Mouse (Mus musculus) neural tube, embryonic 11.5 days (tissue): Measurements from ENCODE around the gene Lyst. TPM values are rescaled to one million over a fixed set of nuclear protein-coding genes. Genes with fewer than 3 reads are reported as not detected.
"Not testable (repeated sequence)": the region's sequence is repeated elsewhere in the genome, so short reads cannot be mapped to it uniquely, and the experiment has no call there.

Experiments used
- ATAC-seq: fragments of 200-750 bp; cut with Nextera tagmentation; 2 replicates; pipeline ENCODE4 v1.8.0; 2017; ENCODE audit warnings: moderate number of reproducible peaks, mild to moderate bottlenecking, moderate TSS enrichment, moderate library complexity; ENCODE audit not compliant: insufficient read depth, low FRiP score, low TSS enrichment
- DNase-seq: peaks from one replicate; pipeline ENCODE4 v3.0.0-alpha.2; 2015; ENCODE audit warnings: low spot score
- H3K27ac ChIP-seq: fragments of 300-500 bp; sonication (generic); 2 replicates; pipeline ENCODE4 v1.5.1; 2014; ENCODE audit warnings: low read depth, mild to moderate bottlenecking, low read length
- H3K27me3 ChIP-seq: fragments of 300-500 bp; sonication (generic); 2 replicates; pipeline ENCODE4 v1.6.1; 2014; ENCODE audit warnings: mild to moderate bottlenecking, low read length, mixed read lengths; ENCODE audit not compliant: control insufficient read depth, insufficient read depth
- H3K36me3 ChIP-seq: fragments of 300-500 bp; sonication (generic); 2 replicates; pipeline ENCODE4 v1.6.1; 2014; ENCODE audit warnings: mild to moderate bottlenecking, low read length, moderate library complexity, mixed read lengths; ENCODE audit not compliant: control insufficient read depth, insufficient read depth
- H3K4me1 ChIP-seq: fragments of 300-500 bp; sonication (generic); 2 replicates; pipeline ENCODE4 v1.6.1; 2014; ENCODE audit warnings: low read length, mixed read lengths; ENCODE audit not compliant: control insufficient read depth, insufficient read depth
- H3K4me2 ChIP-seq: fragments of 300-500 bp; sonication (generic); 2 replicates; pipeline ENCODE4 v1.6.1; 2014; ENCODE audit warnings: low read depth, mild to moderate bottlenecking, moderate library complexity
- H3K4me3 ChIP-seq: fragments of 300-500 bp; sonication (generic); 2 replicates; pipeline ENCODE4 v1.5.1; 2014; ENCODE audit warnings: low read depth, low read length
- H3K9ac ChIP-seq: fragments of 300-500 bp; sonication (generic); 2 replicates; pipeline ENCODE4 v1.6.1; 2014; ENCODE audit warnings: mild to moderate bottlenecking, low read length
- H3K9me3 ChIP-seq: fragments of 300-500 bp; sonication (generic); 2 replicates; pipeline ENCODE4 v1.6.1; 2016; ENCODE audit warnings: low read length; ENCODE audit not compliant: control insufficient read depth
- WGBS: fragments of 180-500 bp; shearing (Covaris S2); extraction: QIAGEN DNeasy Blood & Tissue Kit; methylation state at CpG from one replicate; pipeline ENCODE4 v1.1.7; 2014; 5-methylcytosine and 5-hydroxymethylcytosine counted together
- polyA plus RNA-seq: library from polyadenylated mRNA; unstranded; fragments of >200 nt; fragmentation: Nextera tagmentation; extraction: Ambion mirVana; gene quantifications from 2 replicates; pipeline ENCODE4 v1.2.1, GENCODE M21; 2014

Lyst gene
- polyA plus RNA-seq, 1 experiment from 2014 or later: 2.6 TPM

DNA sequence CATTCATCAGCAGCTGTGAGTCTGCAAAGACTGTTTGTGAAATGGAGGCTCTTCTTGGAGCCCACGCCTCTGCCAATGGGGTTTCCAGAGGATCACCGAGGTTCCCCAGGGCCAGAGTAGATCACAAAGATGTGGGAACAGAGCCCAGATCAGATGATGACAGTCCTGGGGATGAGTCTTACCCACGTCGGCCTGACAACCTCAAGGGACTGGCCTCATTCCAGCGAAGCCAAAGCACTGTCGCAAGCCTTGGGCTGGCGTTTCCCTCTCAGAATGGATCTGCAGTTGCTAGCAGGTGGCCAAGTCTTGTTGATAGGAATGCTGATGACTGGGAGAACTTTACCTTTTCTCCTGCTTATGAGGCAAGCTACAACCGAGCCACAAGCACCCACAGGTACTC is 87.7 kb downstream of the Lyst start:
- H3K27me3 ChIP-seq: no peaks in the 10 kb centered on the region
- no peak for ATAC-seq
- no peaks in the 10 kb centered on the region for H3K36me3 ChIP-seq
- H3K9ac ChIP-seq: no peak overlapping the region
- H3K4me1 ChIP-seq: no peaks in the 10 kb centered on the region
- WGBS: 84% methylated on average over 8 of the region's 8 CpGs
- DNase-seq: no peak
- no peak overlapping the region for H3K4me2 ChIP-seq
- H3K9me3 ChIP-seq: no peaks in the 10 kb centered on the region
- H3K4me3 ChIP-seq: no peak overlapping the region
- no peak overlapping the region for H3K27ac ChIP-seq

DNA sequence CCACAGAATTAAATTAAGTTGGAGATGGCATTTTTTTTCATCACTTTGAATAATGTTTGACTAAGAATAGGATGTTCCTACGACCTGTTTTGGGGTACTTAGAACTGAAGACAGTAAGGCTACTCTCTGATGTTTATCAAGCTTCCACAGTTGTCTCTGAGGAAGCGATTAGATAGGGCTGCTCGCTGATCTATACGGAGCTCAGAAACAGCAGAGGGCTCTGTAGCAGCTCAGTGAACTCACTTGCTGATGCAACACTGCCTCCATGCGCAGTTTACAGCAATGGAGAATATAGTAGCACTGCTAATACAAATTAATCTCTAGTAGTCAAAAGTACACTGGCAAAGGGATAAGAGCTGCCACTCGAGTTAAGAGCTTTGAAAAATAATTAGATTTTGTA is 91.4 kb downstream of the Lyst start:
- no peaks in the 10 kb centered on the region for H3K36me3 ChIP-seq
- 70% methylated on average over 6 of the region's 6 CpGs for WGBS
- DNase-seq (no peak), ATAC-seq (no peak)
- H3K27ac ChIP-seq: no peak overlapping the region
- no peaks in the 10 kb centered on the region for H3K9me3 ChIP-seq
- H3K4me3 ChIP-seq: no peak overlapping the region
- no peaks in the 10 kb centered on the region for H3K4me1 ChIP-seq
- H3K9ac ChIP-seq: no peak overlapping the region
- H3K4me2 ChIP-seq: no peak overlapping the region
- no peaks in the 10 kb centered on the region for H3K27me3 ChIP-seq

DNA sequence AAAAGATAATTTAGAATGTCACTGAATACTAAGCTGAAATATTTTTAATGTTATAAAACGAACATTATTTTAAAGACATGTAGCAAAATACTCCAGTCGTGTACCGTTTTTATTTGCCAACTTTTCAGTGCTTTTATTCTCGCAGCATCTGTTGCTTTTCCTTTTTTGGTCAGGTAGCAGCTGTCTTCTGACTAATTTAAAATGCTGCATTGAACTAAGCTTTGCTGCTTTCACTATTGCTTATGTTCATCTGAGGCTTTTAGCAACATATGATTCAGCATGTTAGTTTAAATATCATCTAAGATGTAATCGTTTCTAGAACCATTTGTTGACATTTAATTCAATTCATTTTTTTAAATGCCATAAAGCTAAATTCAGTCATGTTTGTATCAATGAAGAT is 113.3 kb downstream of the Lyst start:
- no peaks in the 10 kb centered on the region for H3K36me3 ChIP-seq
- H3K4me1 ChIP-seq: no peaks in the 10 kb centered on the region
- H3K9me3 ChIP-seq: no peaks in the 10 kb centered on the region
- no peak overlapping the region for H3K4me3 ChIP-seq
- H3K27ac ChIP-seq: no peak overlapping the region
- H3K27me3 ChIP-seq: no peaks in the 10 kb centered on the region
- 89% methylated on average over 5 of the region's 5 CpGs for WGBS
- ATAC-seq (no peak), DNase-seq (no peak)
- H3K9ac ChIP-seq: no peak overlapping the region
- no peak overlapping the region for H3K4me2 ChIP-seq

DNA sequence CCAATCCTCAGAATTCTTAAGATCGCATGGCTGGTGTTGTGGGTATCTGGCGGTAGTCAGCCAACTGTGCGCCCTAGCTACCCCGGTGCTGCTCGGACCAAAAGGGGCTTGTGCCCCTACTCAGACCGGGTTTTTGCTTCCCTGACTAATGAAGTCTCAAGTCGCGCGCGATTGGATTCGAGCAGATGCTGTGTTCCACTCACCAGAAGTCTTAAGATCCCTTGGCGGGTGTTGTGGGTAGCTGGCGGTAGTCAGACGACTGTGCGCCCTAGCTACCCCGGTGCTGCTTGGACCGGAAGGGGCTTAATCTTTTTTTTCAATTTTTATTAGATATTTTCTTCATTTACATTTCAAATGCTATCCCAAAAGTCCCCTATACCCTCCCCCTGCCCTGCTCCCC is 131.2 kb downstream of the Lyst start:
- not testable (repeated sequence) for H3K36me3 ChIP-seq, H3K27ac ChIP-seq, H3K4me1 ChIP-seq, H3K9ac ChIP-seq, H3K27me3 ChIP-seq, H3K4me3 ChIP-seq, H3K9me3 ChIP-seq, DNase-seq, ATAC-seq, H3K4me2 ChIP-seq
- WGBS: 93% methylated on average over 17 of the region's 17 CpGs

DNA sequence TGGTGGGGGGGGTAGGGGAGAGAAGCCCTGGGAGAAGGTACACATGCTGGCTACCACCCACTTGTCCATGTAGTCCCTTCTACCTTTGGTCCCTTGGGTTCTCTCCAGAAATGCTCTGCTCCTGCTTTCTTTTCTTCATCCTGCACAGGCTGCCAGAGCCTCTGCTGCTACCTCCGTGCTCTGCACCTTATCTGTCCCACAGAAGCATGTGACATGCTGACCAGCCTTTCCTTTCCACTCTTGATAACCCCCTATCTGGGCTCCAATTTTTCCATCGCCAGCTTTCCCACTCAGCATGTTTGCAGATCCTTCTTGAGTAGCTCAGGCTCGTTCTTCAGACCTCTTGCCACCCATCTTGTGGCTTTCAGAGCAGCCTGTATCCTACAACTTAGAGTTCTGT is 133.1 kb downstream of the Lyst start:
- no peak for ATAC-seq
- Histone ChIP-seq H3K4me2 (no peak overlapping the region), H3K27ac (no peak overlapping the region), H3K9ac (no peak overlapping the region), H3K9me3 (no peaks in the 10 kb centered on the region), H3K4me3 (no peak overlapping the region), H3K36me3 (no peaks in the 10 kb centered on the region), H3K4me1 (no peaks in the 10 kb centered on the region), H3K27me3 (no peaks in the 10 kb centered on the region)
- 85% methylated on average over 3 of the region's 3 CpGs for WGBS
- DNase-seq: no peak

DNA sequence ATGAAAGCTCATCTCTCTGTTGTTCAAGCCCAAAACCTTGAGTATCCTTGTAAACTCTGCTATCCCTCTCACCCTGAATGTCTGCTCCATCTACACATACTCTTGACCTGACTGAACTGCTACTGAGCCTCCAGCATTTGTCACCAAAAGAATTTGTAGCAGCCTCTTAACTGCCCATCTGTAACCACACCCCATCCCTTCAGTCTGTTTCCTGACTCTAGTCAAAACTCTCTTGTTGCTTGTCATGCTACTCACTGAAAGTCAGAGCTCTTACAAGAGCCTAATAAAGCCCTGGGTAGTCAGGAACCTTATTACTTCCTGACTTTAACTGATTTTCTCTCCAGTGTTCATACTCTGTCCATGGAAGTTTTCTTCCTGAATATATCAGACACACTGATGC is 133.6 kb downstream of the Lyst start:
- no peak overlapping the region for H3K9ac ChIP-seq
- H3K9me3 ChIP-seq: no peaks in the 10 kb centered on the region
- ATAC-seq (no peak), DNase-seq (no peak)
- H3K4me1 ChIP-seq: no peaks in the 10 kb centered on the region
- no peak overlapping the region for H3K27ac ChIP-seq
- H3K4me2 ChIP-seq: no peak overlapping the region
- H3K27me3 ChIP-seq: no peaks in the 10 kb centered on the region
- no peaks in the 10 kb centered on the region for H3K36me3 ChIP-seq
- H3K4me3 ChIP-seq: no peak overlapping the region

DNA sequence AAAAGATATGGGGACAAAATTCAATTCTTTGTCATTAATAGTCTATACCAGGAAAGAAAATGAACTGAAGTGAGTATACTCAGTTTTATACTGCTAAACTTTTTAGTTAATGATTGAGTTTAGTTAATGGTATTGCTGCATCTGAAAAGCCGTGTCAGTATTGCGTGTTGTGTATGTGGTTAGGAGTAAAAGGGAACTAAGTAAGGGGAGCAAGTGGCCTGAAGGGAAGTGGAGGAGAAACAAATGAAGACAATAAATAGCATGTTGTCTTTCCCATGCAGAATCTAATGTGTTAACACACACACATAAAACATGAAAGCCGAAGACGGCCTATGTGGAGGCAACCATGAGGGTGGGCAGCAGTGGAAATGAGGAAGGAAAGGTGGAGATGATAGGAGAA is 149.0 kb downstream of the Lyst start:
- Histone ChIP-seq H3K9me3 (no peaks in the 10 kb centered on the region), H3K9ac (no peak overlapping the region), H3K4me1 (no peaks in the 10 kb centered on the region), H3K4me2 (no peak overlapping the region), H3K4me3 (no peak overlapping the region), H3K36me3 (0 out of 2 replicates have a peak, but pooled peaks cover 2% of the 10 kb centered on the region), H3K27ac (no peak overlapping the region), H3K27me3 (no peaks in the 10 kb centered on the region)
- 94% methylated on average over 4 of the region's 4 CpGs for WGBS
- no peak for ATAC-seq
- no peak for DNase-seq

DNA sequence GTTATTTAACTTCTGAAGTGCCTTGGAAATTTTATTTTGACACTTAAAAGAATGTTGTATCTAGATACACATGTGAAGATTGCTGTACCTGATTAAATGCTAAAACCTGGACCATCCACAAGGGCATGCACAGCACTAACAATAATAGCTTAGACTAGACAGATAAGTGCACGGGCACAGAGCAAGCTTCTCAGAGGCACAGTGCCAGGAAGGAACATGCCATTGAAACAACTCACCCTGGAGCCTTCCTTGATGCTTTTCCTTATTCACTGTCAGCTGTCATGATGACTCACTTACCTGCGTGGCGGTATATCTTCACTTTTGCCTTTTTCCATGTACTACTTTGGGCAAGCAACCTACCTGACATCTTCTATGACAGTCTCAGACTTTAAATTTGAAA is 155.7 kb downstream of the Lyst start:
- no peaks in the 10 kb centered on the region for H3K27me3 ChIP-seq
- no peaks in the 10 kb centered on the region for H3K36me3 ChIP-seq
- no peak overlapping the region for H3K9ac ChIP-seq
- ATAC-seq: no peak
- WGBS: 95% methylated on average over 3 of the region's 3 CpGs
- no peaks in the 10 kb centered on the region for H3K4me1 ChIP-seq
- no peak overlapping the region for H3K27ac ChIP-seq
- H3K4me3 ChIP-seq: no peak overlapping the region
- no peaks in the 10 kb centered on the region for H3K9me3 ChIP-seq
- no peak overlapping the region for H3K4me2 ChIP-seq
- no peak for DNase-seq

DNA sequence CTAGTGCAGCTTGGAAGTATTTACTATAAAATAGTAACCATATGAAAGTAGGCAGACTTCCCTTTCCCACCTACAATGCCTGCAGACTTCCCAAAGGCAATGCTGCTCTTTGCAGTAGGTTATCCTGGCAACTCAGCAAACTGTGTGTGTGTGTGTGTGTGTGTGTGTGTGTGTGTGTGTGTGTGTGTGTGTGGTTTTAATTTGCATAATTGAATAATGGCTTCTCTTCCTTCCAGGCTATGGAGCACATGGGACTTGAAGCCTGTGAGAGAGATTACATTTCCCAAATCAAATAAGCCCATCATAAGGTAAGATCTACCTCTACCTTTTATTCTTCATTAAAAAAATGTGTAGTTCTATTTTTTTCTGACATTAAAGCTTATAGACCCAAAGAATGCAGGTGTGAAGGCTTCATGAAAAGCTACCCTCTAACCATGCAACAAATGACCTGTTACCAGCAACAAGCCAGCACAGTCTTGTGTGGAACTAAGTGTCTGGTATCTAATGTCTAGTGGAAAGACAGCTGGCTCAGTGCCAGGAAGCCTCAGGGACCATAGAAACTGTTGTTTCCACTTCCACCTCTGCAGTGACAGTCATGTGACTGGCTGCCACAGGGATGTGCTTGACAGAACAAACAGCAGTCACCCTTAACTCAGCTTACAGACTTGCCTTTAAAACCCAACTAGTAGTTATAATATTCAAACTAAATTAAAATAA is 185.7 kb downstream of the Lyst start:
- Histone ChIP-seq H3K4me1 (no peaks in the 10 kb centered on the region), H3K4me2 (no peak overlapping the region), H3K9ac (no peak overlapping the region), H3K36me3 (no peaks in the 10 kb centered on the region), H3K27me3 (no peaks in the 10 kb centered on the region), H3K9me3 (no peaks in the 10 kb centered on the region), H3K27ac (no peak overlapping the region), H3K4me3 (no peak overlapping the region)
- peak; percentile 36 for DNase-seq
- ATAC-seq: peak; percentile 41; the same call in 1 of the 2 replicates
